Mouse (Mus musculus): Measurements from ENCODE around the gene Igf2bp3. TPM values are rescaled to one million over a fixed set of nuclear protein-coding genes. Genes with fewer than 3 reads are reported as not detected.
A peak's percentile ranks its signal among the peaks of the same experiment; 100 is the strongest.

Igf2bp3 gene
- polyA plus RNA-seq, 1 experiment from 2014 or later, result 40.7 TPM

- H3K4me1 ChIP-seq (replicated peaks; ENCODE audit: control insufficient read depth, insufficient read depth), result no peaks in the 10 kb centered on the region
- no peak overlapping the region for H3K4me2 ChIP-seq (replicated peaks; ENCODE audit: low read depth)
- no peak overlapping the region for H3K9ac ChIP-seq (ENCODE audit: low read length)
- TF ChIP-seq CTCF (IDR thresholded peaks at IDR 0.05; ENCODE audit: low read depth) (no peak), EP300 (optimal IDR thresholded peaks at IDR 0.05) (no peak)
- WGBS, result 75% methylated on average over 15 of the region's 15 CpGs
- H3K36me3 ChIP-seq (ENCODE audit: control insufficient read depth, insufficient read depth, low read length), result peaks cover 16% of the 10 kb centered on the region; the same call in 1 of the 2 replicates
- no peaks in the 10 kb centered on the region for H3K27me3 ChIP-seq (ENCODE audit: control insufficient read depth, insufficient read depth, low read length)
- H3K4me3 ChIP-seq (ENCODE audit: low read depth, low read length), result no peak overlapping the region
- ATAC-seq (ENCODE audit: low FRiP score, low TSS enrichment) (no peak), DNase-seq (ENCODE audit: low spot score) (no peak)
- H3K9me3 ChIP-seq (ENCODE audit: control insufficient read depth, low read length), result no peaks in the 10 kb centered on the region
- H3K27ac ChIP-seq (replicated peaks), result no peak overlapping the region
Measured at GRCm38 (mm10) chr6:49106746-49107500, 107.8 kb downstream of the Igf2bp3 start.

GRCm38 (mm10) chr6:49099086-49099485 lies 115.7 kb downstream of the Igf2bp3 start:
- Histone ChIP-seq H3K9ac (ENCODE audit: low read length) (no peak overlapping the region), H3K9me3 (ENCODE audit: control insufficient read depth, low read length) (no peaks in the 10 kb centered on the region), H3K36me3 (ENCODE audit: control insufficient read depth, insufficient read depth, low read length) (peaks cover 5% of the 10 kb centered on the region; the same call in 1 of the 2 replicates), H3K4me1 (replicated peaks; ENCODE audit: control insufficient read depth, insufficient read depth) (peaks cover 11% of the 10 kb centered on the region), H3K4me2 (replicated peaks; ENCODE audit: low read depth) (no peak overlapping the region), H3K4me3 (ENCODE audit: low read depth, low read length) (no peak overlapping the region), H3K27me3 (ENCODE audit: control insufficient read depth, insufficient read depth, low read length) (no peaks in the 10 kb centered on the region), H3K27ac (replicated peaks) (no peak overlapping the region)
- DNase-seq (ENCODE audit: low spot score) (no peak), ATAC-seq (ENCODE audit: low FRiP score, low TSS enrichment) (no peak)
- 70% methylated on average over 1 of the region's 1 CpGs for WGBS
- TF ChIP-seq EP300 (optimal IDR thresholded peaks at IDR 0.05), result no peak
- no peak for TF ChIP-seq CTCF (IDR thresholded peaks at IDR 0.05; ENCODE audit: low read depth)

DNA sequence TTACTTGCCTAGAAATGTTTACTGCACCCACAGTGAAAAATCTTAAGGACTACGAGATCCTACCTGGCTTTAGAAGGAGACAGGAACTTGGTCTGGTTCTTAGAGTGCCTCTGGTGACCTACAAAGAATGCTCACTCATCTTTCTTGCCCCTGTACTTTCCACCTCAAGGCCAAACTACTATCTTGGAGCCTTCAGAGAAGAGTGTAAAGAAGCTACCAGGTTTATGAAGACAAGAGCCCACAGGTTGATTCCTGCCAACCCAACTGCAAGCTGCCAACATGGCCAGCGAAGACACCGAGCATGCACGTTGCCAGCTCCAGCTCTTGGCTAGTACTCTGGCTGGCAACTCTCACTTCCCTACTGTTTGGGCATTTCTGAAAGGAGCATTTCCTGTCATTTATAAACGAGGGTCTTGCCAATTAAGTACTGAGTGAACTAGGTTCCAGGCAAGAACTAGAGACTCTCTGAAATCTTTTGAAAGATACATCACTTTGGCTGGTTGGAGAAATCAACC lies 117.1 kb downstream of the Igf2bp3 start:
- ATAC-seq (ENCODE audit: low FRiP score, low TSS enrichment) (peak; percentile 16; the same call in 1 of the 2 replicates), DNase-seq (ENCODE audit: low spot score) (no peak)
- Histone ChIP-seq H3K4me3 (ENCODE audit: low read depth, low read length) (0 out of 2 replicates have a peak overlapping the region, but pooled peaks have one; percentile 8), H3K4me2 (replicated peaks; ENCODE audit: low read depth) (peak overlapping the region; percentile 45), H3K9ac (ENCODE audit: low read length) (no peak overlapping the region), H3K27me3 (ENCODE audit: control insufficient read depth, insufficient read depth, low read length) (no peaks in the 10 kb centered on the region), H3K9me3 (ENCODE audit: control insufficient read depth, low read length) (no peaks in the 10 kb centered on the region), H3K36me3 (ENCODE audit: control insufficient read depth, insufficient read depth, low read length) (no peaks in the 10 kb centered on the region; the same call in 1 of the 2 replicates), H3K27ac (replicated peaks) (peak overlapping the region; percentile 88), H3K4me1 (replicated peaks; ENCODE audit: control insufficient read depth, insufficient read depth) (peaks cover 11% of the 10 kb centered on the region)
- TF ChIP-seq CTCF (IDR thresholded peaks at IDR 0.05; ENCODE audit: low read depth), result no peak
- whole genome bisulfite sequencing, result 49% methylated on average over 5 of the region's 5 CpGs

- DNase-seq (ENCODE audit: low spot score), result peak; percentile 89
Measured at GRCm38 (mm10) chr6:49096933-49097461, 117.8 kb downstream of the Igf2bp3 start.

GRCm38 (mm10) chr6:49096421-49096820 lies 118.3 kb downstream of the Igf2bp3 start:
- no peak overlapping the region for H3K4me3 ChIP-seq (ENCODE audit: low read depth, low read length)
- DNase-seq (ENCODE audit: low spot score), result peak; percentile 47
- TF ChIP-seq CTCF (IDR thresholded peaks at IDR 0.05; ENCODE audit: low read depth) (peak; percentile 41), EP300 (optimal IDR thresholded peaks at IDR 0.05) (no peak)
- no peaks in the 10 kb centered on the region for H3K27me3 ChIP-seq (ENCODE audit: control insufficient read depth, insufficient read depth, low read length)
- peak overlapping the region; percentile 45 for H3K4me2 ChIP-seq (replicated peaks; ENCODE audit: low read depth)
- H3K36me3 ChIP-seq (ENCODE audit: control insufficient read depth, insufficient read depth, low read length), result no peaks in the 10 kb centered on the region; the same call in 1 of the 2 replicates
- peaks cover 11% of the 10 kb centered on the region for H3K4me1 ChIP-seq (replicated peaks; ENCODE audit: control insufficient read depth, insufficient read depth)
- no peak overlapping the region for H3K9ac ChIP-seq (ENCODE audit: low read length)
- peak; percentile 61 for ATAC-seq (ENCODE audit: low FRiP score, low TSS enrichment)
- H3K27ac ChIP-seq (replicated peaks), result peak overlapping the region; percentile 88
- 29% methylated on average over 7 of the region's 7 CpGs for WGBS
- no peaks in the 10 kb centered on the region for H3K9me3 ChIP-seq (ENCODE audit: control insufficient read depth, low read length)

More at GRCm38 (mm10) chr6:49096933-49097461, 117.8 kb downstream of the Igf2bp3 start:
- Histone ChIP-seq H3K27ac (replicated peaks) (peak overlapping the region; percentile 88), H3K9ac (ENCODE audit: low read length) (0 out of 2 replicates have a peak overlapping the region, but pooled peaks have one; percentile 1), H3K9me3 (ENCODE audit: control insufficient read depth, low read length) (no peaks in the 10 kb centered on the region), H3K27me3 (ENCODE audit: control insufficient read depth, insufficient read depth, low read length) (no peaks in the 10 kb centered on the region), H3K4me2 (replicated peaks; ENCODE audit: low read depth) (peak overlapping the region; percentile 45), H3K36me3 (ENCODE audit: control insufficient read depth, insufficient read depth, low read length) (no peaks in the 10 kb centered on the region), H3K4me3 (ENCODE audit: low read depth, low read length) (peak overlapping the region; percentile 8; the same call in 1 of the 2 replicates), H3K4me1 (replicated peaks; ENCODE audit: control insufficient read depth, insufficient read depth) (peaks cover 11% of the 10 kb centered on the region)
- 8% methylated on average over 13 of the region's 13 CpGs for WGBS
- peak; percentile 91 for ATAC-seq (ENCODE audit: low FRiP score, low TSS enrichment)
- TF ChIP-seq CTCF (IDR thresholded peaks at IDR 0.05; ENCODE audit: low read depth) (no peak), EP300 (optimal IDR thresholded peaks at IDR 0.05) (no peak)
